Mouse (Mus musculus) stomach, embryonic 15.5 days (tissue): ENCODE results near the gene Mbd3. TPM values are rescaled to one million over a fixed set of nuclear protein-coding genes. Genes with fewer than 3 reads are reported as not detected.

Source experiments
- ATAC-seq: fragments of 200-750 bp; cut with Nextera tagmentation; 2 replicates; pipeline ENCODE4 v1.8.0; 2017; ENCODE audit warnings: low read depth, moderate number of reproducible peaks, moderate TSS enrichment; ENCODE audit not compliant: insufficient read depth, low FRiP score
- H3K27ac ChIP-seq: fragments of 300-500 bp; sonication (generic); 2 replicates; pipeline ENCODE4 v1.5.1; 2015; ENCODE audit warnings: mild to moderate bottlenecking, inconsistent platforms
- H3K27me3 ChIP-seq: fragments of 300-500 bp; sonication (generic); replicated peaks from 2 replicates; pipeline ENCODE4 v1.6.1; 2015; ENCODE audit warnings: inconsistent platforms
- H3K36me3 ChIP-seq: fragments of 300-500 bp; sonication (generic); 2 replicates; pipeline ENCODE4 v1.6.1; 2015; ENCODE audit warnings: inconsistent platforms
- H3K4me1 ChIP-seq: fragments of 300-500 bp; sonication (generic); 2 replicates; pipeline ENCODE4 v1.6.1; 2015; ENCODE audit warnings: inconsistent platforms
- H3K4me2 ChIP-seq: fragments of 300-500 bp; sonication (generic); 2 replicates; pipeline ENCODE4 v1.6.1; 2015; ENCODE audit warnings: mild to moderate bottlenecking, inconsistent platforms
- H3K4me3 ChIP-seq: fragments of 300-500 bp; sonication (generic); replicated peaks from 2 replicates; pipeline ENCODE4 v1.5.1; 2015; ENCODE audit warnings: inconsistent platforms
- H3K9ac ChIP-seq: fragments of 300-500 bp; sonication (generic); 2 replicates; pipeline ENCODE4 v1.6.1; 2015; ENCODE audit warnings: inconsistent platforms
- H3K9me3 ChIP-seq: fragments of 300-500 bp; sonication (generic); 2 replicates; pipeline ENCODE4 v1.6.1; 2016; ENCODE audit warnings: inconsistent platforms
- whole genome bisulfite sequencing: fragments of 180-500 bp; shearing (Covaris S2); methylation state at CpG from one replicate; pipeline ENCODE4 v1.1.7; 2015; 5-methylcytosine and 5-hydroxymethylcytosine counted together
- polyA plus RNA-seq: library from polyadenylated mRNA; unstranded; fragments of >200 nt; fragmentation: Nextera tagmentation; extraction: Ambion mirVana; gene quantifications from 2 replicates; pipeline ENCODE4 v1.2.1, GENCODE M21; 2015

Mbd3 gene
- polyA plus RNA-seq, 1 experiment from 2014 or later = 204 TPM

GRCm38 (mm10) chr10:80403044-80403692 lies 3.8 kb upstream of the Mbd3 start:
- Histone ChIP-seq H3K4me3 (no peak overlapping the region), H3K4me2 (no peak overlapping the region), H3K9ac (no peak overlapping the region), H3K9me3 (0 out of 2 replicates have a peak, but pooled peaks cover 2% of the 10 kb centered on the region), H3K36me3 (peaks cover 25% of the 10 kb centered on the region), H3K27me3 (no peaks in the 10 kb centered on the region), H3K4me1 (peaks cover 38% of the 10 kb centered on the region), H3K27ac (no peak overlapping the region)
- WGBS = 84% methylated on average over 4 of the region's 4 CpGs
- ATAC-seq = no peak

- 0 out of 2 replicates have a peak, but pooled peaks cover 2% of the 10 kb centered on the region for H3K9me3 ChIP-seq
- H3K4me1 ChIP-seq = peaks cover 33% of the 10 kb centered on the region
- H3K9ac ChIP-seq = peak overlapping the region; percentile 55; the same call in 1 of the 2 replicates
- whole genome bisulfite sequencing = 70% methylated on average over 4 of the region's 4 CpGs
- peak overlapping the region; percentile 90 for H3K4me2 ChIP-seq
- 0 out of 2 replicates have a peak overlapping the region, but pooled peaks have one; percentile 81 for H3K4me3 ChIP-seq
- no peak for ATAC-seq
- H3K27ac ChIP-seq = peak overlapping the region; percentile 93
- no peaks in the 10 kb centered on the region for H3K27me3 ChIP-seq
- H3K36me3 ChIP-seq = peaks cover 25% of the 10 kb centered on the region
Observed at GRCm38 (mm10) chr10:80400704-80401161, 1.4 kb upstream of the Mbd3 start.

GRCm38 (mm10) chr10:80399973-80400703 lies 788 bp upstream of the Mbd3 start:
- 11% methylated on average over 17 of the region's 17 CpGs for WGBS
- peaks cover 27% of the 10 kb centered on the region for H3K4me1 ChIP-seq
- H3K27ac ChIP-seq = peak overlapping the region; percentile 93
- H3K9me3 ChIP-seq = 0 out of 2 replicates have a peak, but pooled peaks cover 2% of the 10 kb centered on the region
- H3K36me3 ChIP-seq = peaks cover 31% of the 10 kb centered on the region
- no peaks in the 10 kb centered on the region for H3K27me3 ChIP-seq
- ATAC-seq = no peak
- H3K9ac ChIP-seq = peak overlapping the region; percentile 55; the same call in 1 of the 2 replicates
- peak overlapping the region; percentile 90 for H3K4me2 ChIP-seq
- peak overlapping the region; percentile 81 for H3K4me3 ChIP-seq

- Histone ChIP-seq H3K27me3 (no peaks in the 10 kb centered on the region), H3K4me1 (peaks cover 21% of the 10 kb centered on the region), H3K4me2 (peak overlapping the region; percentile 90), H3K9me3 (0 out of 2 replicates have a peak, but pooled peaks cover 2% of the 10 kb centered on the region), H3K36me3 (peaks cover 38% of the 10 kb centered on the region), H3K27ac (peak overlapping the region; percentile 100), H3K4me3 (peak overlapping the region; percentile 81), H3K9ac (peak overlapping the region; percentile 97)
- ATAC-seq = peak; percentile 80
- under 1% methylated on average over 59 of the region's 59 CpGs for WGBS
Observed at GRCm38 (mm10) chr10:80398719-80399190, 595 bp downstream of the Mbd3 start.

- 0% methylated on average over 1 of the region's 1 CpGs for WGBS
- H3K36me3 ChIP-seq = peaks cover 38% of the 10 kb centered on the region
- peaks cover 21% of the 10 kb centered on the region for H3K4me1 ChIP-seq
- H3K4me2 ChIP-seq = peak overlapping the region; percentile 90
- peak overlapping the region; percentile 100 for H3K27ac ChIP-seq
- no peaks in the 10 kb centered on the region for H3K9me3 ChIP-seq
- no peak for ATAC-seq
- no peaks in the 10 kb centered on the region for H3K27me3 ChIP-seq
- peak overlapping the region; percentile 81 for H3K4me3 ChIP-seq
- peak overlapping the region; percentile 97 for H3K9ac ChIP-seq
Observed at GRCm38 (mm10) chr10:80398174-80398535, 1.2 kb downstream of the Mbd3 start.

GRCm38 (mm10) chr10:80397524-80398173 lies 1.7 kb downstream of the Mbd3 start:
- peak overlapping the region; percentile 26 for H3K9ac ChIP-seq
- no peaks in the 10 kb centered on the region for H3K27me3 ChIP-seq
- H3K9me3 ChIP-seq = no peaks in the 10 kb centered on the region
- 40% methylated on average over 8 of the region's 8 CpGs for WGBS
- peak overlapping the region; percentile 100 for H3K27ac ChIP-seq
- peak overlapping the region; percentile 90 for H3K4me2 ChIP-seq
- H3K4me3 ChIP-seq = peak overlapping the region; percentile 81
- peaks cover 38% of the 10 kb centered on the region for H3K36me3 ChIP-seq
- no peak for ATAC-seq
- peaks cover 21% of the 10 kb centered on the region for H3K4me1 ChIP-seq

GRCm38 (mm10) chr10:80396822-80397523 lies 2.4 kb downstream of the Mbd3 start:
- Histone ChIP-seq H3K9me3 (no peaks in the 10 kb centered on the region), H3K27me3 (no peaks in the 10 kb centered on the region), H3K4me2 (peak overlapping the region; percentile 90), H3K27ac (0 out of 2 replicates have a peak overlapping the region, but pooled peaks have one; percentile 100), H3K4me1 (peaks cover 21% of the 10 kb centered on the region), H3K9ac (peak overlapping the region; percentile 26; the same call in 1 of the 2 replicates), H3K4me3 (peak overlapping the region; percentile 81; the same call in 1 of the 2 replicates), H3K36me3 (peaks cover 40% of the 10 kb centered on the region)
- ATAC-seq = no peak
- WGBS = 82% methylated on average over 11 of the region's 11 CpGs

GRCm38 (mm10) chr10:80395025-80395627 lies 4.2 kb downstream of the Mbd3 start:
- no peaks in the 10 kb centered on the region for H3K9me3 ChIP-seq
- no peak overlapping the region for H3K4me3 ChIP-seq
- no peak overlapping the region for H3K27ac ChIP-seq
- H3K27me3 ChIP-seq = no peaks in the 10 kb centered on the region
- H3K4me1 ChIP-seq = peaks cover 16% of the 10 kb centered on the region
- no peak overlapping the region for H3K9ac ChIP-seq
- no peak overlapping the region for H3K4me2 ChIP-seq
- WGBS = 95% methylated on average over 35 of the region's 35 CpGs
- ATAC-seq = no peak
- peaks cover 44% of the 10 kb centered on the region for H3K36me3 ChIP-seq

GRCm38 (mm10) chr10:80392687-80393086 lies 6.7 kb downstream of the Mbd3 start:
- no peaks in the 10 kb centered on the region for H3K9me3 ChIP-seq
- no peak overlapping the region for H3K9ac ChIP-seq
- no peak overlapping the region for H3K4me3 ChIP-seq
- no peak for ATAC-seq
- peaks cover 20% of the 10 kb centered on the region for H3K4me1 ChIP-seq
- peaks cover 44% of the 10 kb centered on the region for H3K36me3 ChIP-seq
- no peak overlapping the region for H3K27ac ChIP-seq
- no peaks in the 10 kb centered on the region for H3K27me3 ChIP-seq
- no peak overlapping the region for H3K4me2 ChIP-seq
- WGBS = 93% methylated on average over 5 of the region's 5 CpGs

GRCm38 (mm10) chr10:80390697-80391096 lies 8.7 kb downstream of the Mbd3 start:
- Histone ChIP-seq H3K4me2 (no peak overlapping the region), H3K27ac (no peak overlapping the region), H3K27me3 (no peaks in the 10 kb centered on the region), H3K4me3 (no peak overlapping the region), H3K9ac (no peak overlapping the region), H3K9me3 (no peaks in the 10 kb centered on the region), H3K4me1 (peaks cover 14% of the 10 kb centered on the region), H3K36me3 (peaks cover 43% of the 10 kb centered on the region)
- 71% methylated on average over 9 of the region's 9 CpGs for WGBS
- no peak for ATAC-seq

- WGBS = 68% methylated on average over 4 of the region's 4 CpGs
- no peak overlapping the region for H3K9ac ChIP-seq
- H3K9me3 ChIP-seq = no peaks in the 10 kb centered on the region
- no peak overlapping the region for H3K4me2 ChIP-seq
- peaks cover 30% of the 10 kb centered on the region for H3K36me3 ChIP-seq
- no peak overlapping the region for H3K27ac ChIP-seq
- no peaks in the 10 kb centered on the region for H3K27me3 ChIP-seq
- no peak for ATAC-seq
- H3K4me3 ChIP-seq = no peak overlapping the region
- peaks cover 28% of the 10 kb centered on the region for H3K4me1 ChIP-seq
Observed at GRCm38 (mm10) chr10:80389185-80389708, 10.1 kb downstream of the Mbd3 start.
